Mouse (Mus musculus) midbrain, embryonic 15.5 days (tissue): ENCODE results near the gene Tmem33. TPM values are rescaled to one million over a fixed set of nuclear protein-coding genes. Genes with fewer than 3 reads are reported as not detected.

Source experiments
- ATAC-seq: fragments of 200-750 bp; cut with Nextera tagmentation; replicated peaks from 2 replicates; pipeline ENCODE4 v1.8.0; 2017; ENCODE audit warnings: moderate TSS enrichment
- H3K27ac ChIP-seq: fragments of 300-500 bp; sonication (generic); 2 replicates; pipeline ENCODE4 v1.5.1; 2015; ENCODE audit warnings: mild to moderate bottlenecking, inconsistent platforms
- H3K27me3 ChIP-seq: fragments of 300-500 bp; sonication (generic); replicated peaks from 2 replicates; pipeline ENCODE4 v1.6.1; 2015; ENCODE audit warnings: inconsistent platforms
- H3K36me3 ChIP-seq: fragments of 300-500 bp; sonication (generic); replicated peaks from 2 replicates; pipeline ENCODE4 v1.6.1; 2015; ENCODE audit warnings: inconsistent platforms
- H3K4me1 ChIP-seq: fragments of 300-500 bp; sonication (generic); 2 replicates; pipeline ENCODE4 v1.6.1; 2015; ENCODE audit warnings: inconsistent platforms
- H3K4me2 ChIP-seq: fragments of 300-500 bp; sonication (generic); 2 replicates; pipeline ENCODE4 v1.6.1; 2015; ENCODE audit warnings: inconsistent platforms, mild to moderate bottlenecking, moderate library complexity
- H3K4me3 ChIP-seq: fragments of 300-500 bp; sonication (generic); 2 replicates; pipeline ENCODE4 v1.5.1; 2015; ENCODE audit warnings: mild to moderate bottlenecking, inconsistent platforms
- H3K9ac ChIP-seq: fragments of 300-500 bp; sonication (generic); 2 replicates; pipeline ENCODE4 v1.6.1; 2015; ENCODE audit warnings: mild to moderate bottlenecking, inconsistent platforms
- H3K9me3 ChIP-seq: fragments of 300-500 bp; sonication (generic); 2 replicates; pipeline ENCODE4 v1.6.1; 2016; ENCODE audit warnings: inconsistent platforms
- WGBS: fragments of 180-500 bp; shearing (Covaris S2); methylation state at CpG from one replicate; pipeline ENCODE4 v1.1.7; 2015; ENCODE audit warnings: mixed read lengths; 5-methylcytosine and 5-hydroxymethylcytosine counted together
- polyA plus RNA-seq: library from polyadenylated mRNA; unstranded; fragments of >200 nt; fragmentation: Nextera tagmentation; extraction: Ambion mirVana; gene quantifications from 2 replicates; pipeline ENCODE4 v1.2.1, GENCODE M21; 2015

Tmem33 gene
- polyA plus RNA-seq, 1 experiment from 2014 or later: 71.9 TPM

DNA sequence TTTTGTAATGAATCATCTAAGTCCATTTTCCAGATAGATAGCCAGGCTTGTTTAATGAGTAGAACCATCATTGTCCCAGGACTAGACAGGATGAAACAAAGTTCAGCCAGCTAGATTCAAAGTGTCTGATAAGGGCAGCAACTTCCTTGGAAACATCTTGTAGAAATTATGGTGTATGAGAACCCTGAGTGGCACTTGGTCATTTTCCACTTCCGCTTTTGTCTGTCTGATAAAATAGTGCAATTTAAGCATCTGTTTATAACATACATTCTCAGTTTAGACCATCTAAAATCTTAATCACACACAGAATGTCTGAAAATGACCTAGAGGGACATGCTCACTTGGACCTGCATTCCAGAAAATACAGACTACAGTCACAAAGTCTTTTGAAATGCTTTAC lies 43.5 kb downstream of the Tmem33 start:
- H3K27me3 ChIP-seq: no peaks in the 10 kb centered on the region
- H3K27ac ChIP-seq: no peak overlapping the region
- H3K4me3 ChIP-seq: no peak overlapping the region
- H3K9me3 ChIP-seq: no peaks in the 10 kb centered on the region
- no peaks in the 10 kb centered on the region for H3K36me3 ChIP-seq
- H3K4me1 ChIP-seq: peaks cover 15% of the 10 kb centered on the region
- H3K4me2 ChIP-seq: no peak overlapping the region
- 96% methylated on average over 1 of the region's 1 CpGs for WGBS
- no peak overlapping the region for H3K9ac ChIP-seq
- ATAC-seq: no peak

DNA sequence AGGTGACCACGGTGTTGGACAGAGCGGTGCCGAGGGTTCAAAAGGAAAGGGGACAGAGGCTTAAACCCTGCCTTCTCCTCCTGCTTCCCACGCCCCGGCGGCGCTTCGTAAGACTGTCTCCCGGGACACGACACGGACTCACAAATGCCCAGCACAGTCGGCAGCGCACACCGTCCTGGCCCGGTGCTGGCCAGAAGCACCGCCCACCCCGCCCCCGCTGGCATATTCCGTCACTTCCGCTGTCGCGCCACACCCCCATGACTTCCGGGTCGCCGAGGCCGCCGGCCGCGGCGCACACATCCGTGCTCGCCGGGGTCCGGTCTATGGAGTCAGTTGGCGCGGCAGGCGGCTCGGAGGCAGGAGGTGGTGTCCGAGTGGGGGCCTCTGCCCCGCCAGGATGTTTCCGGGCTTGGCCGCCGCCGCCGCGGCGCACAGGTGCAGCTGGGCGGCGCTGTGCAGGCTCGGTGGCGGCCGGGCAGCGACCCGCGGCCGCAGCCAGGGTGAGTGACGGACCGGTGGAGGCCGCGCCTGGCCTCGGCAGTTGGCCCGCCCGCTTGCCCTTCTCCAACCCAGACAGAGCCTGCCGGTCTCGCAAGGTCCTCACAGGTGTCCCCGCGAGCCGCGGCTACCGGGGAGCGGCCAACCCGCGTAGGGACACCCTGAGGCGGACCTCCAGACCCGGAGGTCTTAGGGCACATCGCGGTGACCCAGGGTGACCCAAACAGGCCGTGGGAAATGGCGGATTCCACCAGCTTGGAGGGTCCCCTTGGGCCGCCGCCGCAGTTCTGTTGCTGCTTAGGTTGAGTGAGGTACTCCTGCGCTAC lies 46.5 kb downstream of the Tmem33 start, which contains the start of gene Slc30a9:
Gene Slc30a9, plus strand, starts transcription at position 258 of the 824 bp plus-strand sequence.
- Histone ChIP-seq H3K36me3 (no peaks in the 10 kb centered on the region), H3K4me1 (peaks cover 18% of the 10 kb centered on the region), H3K27me3 (no peaks in the 10 kb centered on the region), H3K9me3 (no peaks in the 10 kb centered on the region), H3K9ac (peak within 1 kb of the TSS; percentile 98), H3K4me2 (peak within 1 kb of the TSS; percentile 71), H3K4me3 (peak within 1 kb of the TSS; percentile 94), H3K27ac (peak within 1 kb of the TSS; percentile 81)
- peak; percentile 97 for ATAC-seq
- WGBS: under 1% methylated on average over 70 of the region's 83 CpGs

DNA sequence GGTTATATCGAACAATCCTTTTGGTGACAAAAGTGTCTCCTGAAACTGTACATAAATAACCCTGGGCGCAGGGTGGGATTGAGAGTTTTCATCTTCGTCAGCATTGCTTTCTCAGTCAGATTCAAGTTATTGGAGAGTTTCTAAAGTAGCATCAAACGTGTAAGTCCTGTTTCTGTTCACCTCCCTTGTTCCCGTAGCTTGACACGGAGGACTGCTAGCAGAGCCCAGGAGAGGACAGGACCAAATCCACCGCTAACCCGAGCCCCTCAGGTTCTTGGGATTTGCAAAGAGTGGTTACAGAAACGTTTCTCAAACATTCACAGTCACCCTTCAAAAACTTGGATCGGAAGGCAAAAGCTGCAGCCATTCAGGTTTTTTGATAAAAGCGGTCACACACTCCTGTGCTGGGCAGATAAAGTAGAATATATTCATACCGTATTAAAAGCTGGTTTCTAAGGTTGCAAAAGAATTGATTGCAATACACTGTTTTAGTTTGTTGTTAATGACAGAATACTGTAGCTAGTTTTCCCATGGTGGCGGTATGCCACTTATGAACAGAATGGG lies 47.4 kb downstream of the Tmem33 start:
- peak overlapping the region; percentile 94 for H3K4me3 ChIP-seq
- H3K9ac ChIP-seq: peak overlapping the region; percentile 98
- H3K4me2 ChIP-seq: peak overlapping the region; percentile 71
- no peak overlapping the region for H3K27ac ChIP-seq
- H3K36me3 ChIP-seq: no peaks in the 10 kb centered on the region
- H3K27me3 ChIP-seq: no peaks in the 10 kb centered on the region
- H3K9me3 ChIP-seq: no peaks in the 10 kb centered on the region
- no peak for ATAC-seq
- peaks cover 18% of the 10 kb centered on the region for H3K4me1 ChIP-seq
- 32% methylated on average over 13 of the region's 13 CpGs for WGBS

DNA sequence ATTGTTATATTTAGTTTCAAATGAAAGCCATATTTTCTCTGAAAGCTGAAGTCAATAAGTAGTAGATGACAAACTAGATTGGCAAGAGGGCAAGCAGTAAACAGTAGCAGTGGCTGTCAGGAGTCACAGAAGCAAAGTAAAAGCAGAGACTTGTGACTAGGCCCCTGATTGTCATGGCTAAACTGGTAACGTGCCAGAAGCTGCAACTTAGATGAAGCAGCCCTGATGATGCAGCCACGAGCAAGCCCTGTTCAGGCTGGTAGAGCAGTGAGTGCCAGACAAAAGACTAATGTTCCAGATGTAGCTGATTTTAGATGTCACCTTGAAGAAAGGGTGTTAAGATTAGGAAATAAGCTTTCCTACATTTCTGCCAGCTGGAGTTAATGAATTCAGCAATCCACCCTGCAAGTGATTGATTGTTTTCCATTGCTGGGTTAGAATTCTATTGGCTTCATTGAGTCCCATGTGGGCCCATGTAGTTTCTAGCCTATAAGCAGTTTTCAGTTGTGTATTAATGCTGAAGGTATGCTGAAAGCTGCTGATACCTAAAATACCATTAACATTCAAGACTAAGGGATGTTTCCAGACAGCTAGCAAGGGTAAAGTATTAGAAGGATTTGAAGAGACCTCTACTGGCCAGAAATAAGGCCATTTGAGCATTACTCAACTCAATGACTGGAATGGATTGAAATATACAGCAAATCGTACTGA lies 51.6 kb downstream of the Tmem33 start:
- Histone ChIP-seq H3K4me1 (peaks cover 15% of the 10 kb centered on the region), H3K9me3 (no peaks in the 10 kb centered on the region), H3K27ac (no peak overlapping the region), H3K4me3 (no peak overlapping the region), H3K27me3 (no peaks in the 10 kb centered on the region), H3K4me2 (no peak overlapping the region), H3K36me3 (no peaks in the 10 kb centered on the region), H3K9ac (no peak overlapping the region)
- no peak for ATAC-seq
- 78% methylated on average over 3 of the region's 3 CpGs for WGBS

DNA sequence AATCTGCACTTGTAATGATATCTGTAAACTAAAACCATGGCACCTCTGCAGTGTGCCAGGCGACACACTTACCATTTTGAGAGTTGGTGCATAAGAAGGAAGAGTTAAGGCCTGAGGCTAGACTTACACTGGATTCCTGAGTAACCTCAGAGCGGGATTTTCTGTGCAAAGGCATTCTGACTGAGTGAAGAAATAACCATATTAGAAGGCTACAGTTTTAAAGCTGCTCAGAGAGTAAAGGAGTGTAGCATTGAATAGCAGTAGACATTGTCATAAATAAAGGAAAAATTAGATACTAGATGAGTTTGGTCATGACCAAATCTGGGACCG lies 52.1 kb downstream of the Tmem33 start:
- no peak overlapping the region for H3K4me3 ChIP-seq
- no peak for ATAC-seq
- H3K27me3 ChIP-seq: no peaks in the 10 kb centered on the region
- H3K4me2 ChIP-seq: no peak overlapping the region
- no peak overlapping the region for H3K27ac ChIP-seq
- H3K36me3 ChIP-seq: no peaks in the 10 kb centered on the region; the same call in 1 of the 2 replicates
- WGBS: 94% methylated on average over 3 of the region's 3 CpGs
- no peaks in the 10 kb centered on the region for H3K9me3 ChIP-seq
- peaks cover 14% of the 10 kb centered on the region for H3K4me1 ChIP-seq
- no peak overlapping the region for H3K9ac ChIP-seq

DNA sequence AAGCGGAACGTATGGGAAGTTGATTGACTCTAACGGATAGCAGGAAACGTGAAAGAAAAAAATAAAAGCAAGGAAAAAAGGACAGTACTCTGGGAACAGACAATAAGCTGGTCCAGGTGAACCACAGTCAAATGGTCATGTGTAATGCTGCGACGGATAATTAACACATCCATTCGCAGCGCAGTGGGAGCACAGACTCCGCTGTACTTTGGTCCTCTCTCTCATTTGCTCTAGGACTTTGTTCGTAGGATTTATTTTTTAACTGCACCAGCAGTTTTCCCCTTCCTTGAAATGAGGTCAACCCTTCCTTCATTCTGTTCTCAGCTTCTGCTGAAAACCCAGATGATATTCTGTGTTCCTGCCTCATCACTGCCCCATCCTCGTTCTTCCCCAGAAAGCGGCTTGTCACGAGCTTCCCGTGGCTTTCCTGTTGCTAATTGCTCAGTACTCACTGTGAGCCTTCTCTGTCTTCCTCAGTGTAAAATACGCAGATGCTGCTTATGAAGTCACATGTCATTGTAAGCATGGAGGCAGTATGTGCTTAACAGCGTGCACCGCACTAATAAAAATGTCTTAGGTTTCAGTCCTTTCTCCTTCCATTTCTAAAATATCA lies 61.4 kb downstream of the Tmem33 start:
- no peaks in the 10 kb centered on the region for H3K9me3 ChIP-seq
- 89% methylated on average over 17 of the region's 17 CpGs for WGBS
- no peaks in the 10 kb centered on the region; the same call in 1 of the 2 replicates for H3K36me3 ChIP-seq
- no peak overlapping the region for H3K4me3 ChIP-seq
- no peak overlapping the region for H3K27ac ChIP-seq
- no peaks in the 10 kb centered on the region for H3K4me1 ChIP-seq
- no peak overlapping the region for H3K9ac ChIP-seq
- H3K4me2 ChIP-seq: no peak overlapping the region
- no peaks in the 10 kb centered on the region for H3K27me3 ChIP-seq
- ATAC-seq: no peak

DNA sequence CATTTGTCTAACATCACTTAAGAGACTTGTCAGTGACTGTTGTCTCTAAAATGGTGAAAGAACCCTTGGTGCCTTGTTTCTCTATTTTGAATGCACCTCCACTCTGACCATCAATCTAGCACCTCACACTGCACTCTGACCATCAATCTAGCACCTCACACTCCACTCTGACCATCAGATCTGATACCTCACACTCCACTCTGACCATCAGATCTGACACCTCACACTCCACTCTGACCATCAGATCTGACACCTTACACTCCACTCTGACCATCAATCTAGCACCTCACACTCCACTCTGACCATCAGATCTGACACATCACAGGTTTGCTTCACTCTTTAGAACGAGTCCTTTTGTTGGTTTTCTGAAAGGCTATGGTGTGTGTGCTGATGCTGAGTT lies 63.7 kb downstream of the Tmem33 start:
- Histone ChIP-seq H3K36me3 (peaks cover 3% of the 10 kb centered on the region; the same call in 1 of the 2 replicates), H3K9me3 (no peaks in the 10 kb centered on the region)
- 66% methylated on average over 1 of the region's 1 CpGs for WGBS

DNA sequence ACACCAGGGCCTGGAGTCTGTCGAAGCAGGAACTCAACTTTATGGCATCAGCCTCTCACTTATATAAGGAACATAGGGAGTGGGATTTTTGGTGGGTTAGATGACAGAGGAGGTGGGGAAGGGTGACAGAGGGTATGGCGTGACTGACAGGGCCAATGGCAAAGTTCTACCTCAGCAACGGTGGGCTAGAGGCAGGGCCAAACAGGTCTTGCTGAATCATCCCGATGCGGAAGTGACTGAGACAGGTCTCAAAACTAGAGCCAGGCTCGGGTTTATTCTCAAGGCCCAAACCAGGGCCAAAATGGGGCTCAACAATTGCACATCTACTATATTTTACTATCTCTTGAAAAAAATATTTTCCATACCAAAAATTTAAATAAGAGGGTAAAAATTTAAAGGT lies 80.4 kb downstream of the Tmem33 start:
- Histone ChIP-seq H3K4me1 (no peaks in the 10 kb centered on the region), H3K4me3 (no peak overlapping the region), H3K36me3 (peaks cover 23% of the 10 kb centered on the region; the same call in 1 of the 2 replicates), H3K27ac (no peak overlapping the region), H3K4me2 (no peak overlapping the region), H3K9me3 (no peaks in the 10 kb centered on the region), H3K9ac (no peak overlapping the region), H3K27me3 (no peaks in the 10 kb centered on the region)
- WGBS: 93% methylated on average over 6 of the region's 6 CpGs
- no peak for ATAC-seq

More for the DNA sequence above, 63.7 kb downstream of the Tmem33 start:
- Histone ChIP-seq H3K27me3 (no peaks in the 10 kb centered on the region), H3K27ac (no peak overlapping the region), H3K4me2 (no peak overlapping the region), H3K4me1 (no peaks in the 10 kb centered on the region), H3K4me3 (no peak overlapping the region), H3K9ac (no peak overlapping the region)
- no peak for ATAC-seq

Other genes starting within 250 kb of the Tmem33 start
- 0.80 and 1.5 TPM in 2 replicates for gene Phox2b, start 161.3 kb upstream of the Tmem33 start, polyA plus RNA-seq
- gene Slc30a9, start 46.4 kb downstream of the Tmem33 start, polyA plus RNA-seq: 158 and 163 TPM in 2 replicates
- 13.2 and 13.7 TPM in 2 replicates for gene Bend4, start 167.7 kb downstream of the Tmem33 start, polyA plus RNA-seq